ENCODE assay signal across 11 mouse cellular contexts in the genomic region with DNA sequence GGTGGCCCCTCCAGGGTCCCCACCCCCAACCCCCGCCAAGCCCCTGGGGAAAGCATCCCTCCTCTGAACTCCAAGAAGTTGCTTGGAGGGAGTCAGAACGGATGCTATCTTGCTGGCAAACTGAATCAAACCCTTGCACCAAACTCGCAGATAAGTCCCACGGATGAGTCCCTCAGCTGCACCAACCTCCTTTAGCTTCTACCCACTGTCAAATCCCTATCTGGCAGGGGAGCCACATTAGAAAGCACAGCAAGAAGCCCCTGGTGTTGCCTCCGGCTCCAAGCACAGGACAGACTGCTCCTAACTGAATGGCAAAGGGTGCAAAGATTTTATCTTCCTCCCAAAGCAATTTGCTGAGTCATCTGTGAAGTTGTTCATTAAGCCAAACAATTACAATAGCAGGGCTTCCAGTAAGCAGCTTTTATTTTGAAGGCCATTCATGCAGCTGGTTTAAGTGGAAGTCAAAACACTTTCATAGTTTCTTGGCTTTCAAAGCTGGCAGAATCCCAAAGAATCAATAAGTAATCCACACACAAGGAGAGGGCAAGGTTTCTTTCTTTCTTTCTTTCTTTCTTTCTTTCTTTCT. TPM values are rescaled to one million over a fixed set of nuclear protein-coding genes. Genes with fewer than 3 reads are reported as not detected.
DNase-seq lines count a peak whose midpoint lies in the region; ATAC-seq and TF ChIP-seq lines count a peak whose summit lies in the region.
"Had no signal": no experiment of that assay in that cellular context is flagged by ENCODE, and none has a peak within 500 bp of the region (broad histone marks: within the 10 kb centered on the region; RNA-seq: fewer than 3 reads in every experiment).

No protein-coding gene starts in this region.

- no peaks in the 10 kb centered on the region for H3K9me3 ChIP-seq in kidney, embryonic 16.5 days (ENCODE audit: low read length)
- H3K9me3 ChIP-seq in G1E (replicated peaks) = no peaks in the 10 kb centered on the region; the same call in 1 of the 2 replicates
- no peaks in the 10 kb centered on the region for H3K9me3 ChIP-seq in lung, embryonic 15.5 days
- no peaks in the 10 kb centered on the region for H3K9me3 ChIP-seq in forebrain, embryonic 15.5 days
- H3K9me3 ChIP-seq: hindbrain, embryonic 12.5 days; limb, embryonic 12.5 days had no signal

- no peak overlapping the region for H3K4me2 ChIP-seq in kidney, embryonic 16.5 days (replicated peaks; ENCODE audit: low read depth, low read length)
- H3K4me2 ChIP-seq in lung, embryonic 15.5 days = 0 out of 2 replicates have a peak overlapping the region, but pooled peaks have one; percentile 6
- no peak overlapping the region for H3K4me2 ChIP-seq in forebrain, embryonic 15.5 days (replicated peaks)

- DNase-seq in kidney, adult 18-20 months = peak; percentile 40
- DNase-seq in G1E (ENCODE audit: low spot score) = peak; percentile 10
- DNase-seq in thymus, postnatal 25 days = no peak
- DNase-seq: thymus, postnatal 4 days had no signal

- peaks cover 23% of the 10 kb centered on the region for H3K4me1 ChIP-seq in kidney, embryonic 16.5 days (ENCODE audit: insufficient read depth, low read length)
- H3K4me1 ChIP-seq in G1E (ENCODE audit: insufficient read depth, low read depth, low read length) = peaks cover 48% of the 10 kb centered on the region
- peaks cover 11% of the 10 kb centered on the region for H3K4me1 ChIP-seq in bone marrow macrophage, adult 2 months (ENCODE audit: control insufficient read depth, insufficient read depth, low read length)
- peaks cover 23% of the 10 kb centered on the region for H3K4me1 ChIP-seq in lung, embryonic 15.5 days
- H3K4me1 ChIP-seq in forebrain, embryonic 15.5 days = peaks cover 18% of the 10 kb centered on the region

- no peak; the same call in 1 of the 2 replicates for ATAC-seq in kidney, embryonic 16.5 days (ENCODE audit: low FRiP score, low TSS enrichment)
- ATAC-seq in G1E (ENCODE audit: extremely low read depth, insufficient number of reproducible peaks, low FRiP score, poor library complexity, severe bottlenecking) = peak; percentile 76
- peak; percentile 19; the same call in 1 of the 2 replicates for ATAC-seq in lung, embryonic 15.5 days (ENCODE audit: borderline replicate concordance, extremely low read depth, low FRiP score, low TSS enrichment)
- ATAC-seq in forebrain, embryonic 15.5 days (replicated peaks) = no peak

- no peak for TF ChIP-seq POLR2A in bone marrow macrophage, adult 2 months (IDR thresholded peaks at IDR 0.05; ENCODE audit: borderline replicate concordance, low read depth, low read length)

- H3K9ac ChIP-seq in kidney, embryonic 16.5 days (replicated peaks; ENCODE audit: low read length) = no peak overlapping the region
- no peak overlapping the region for H3K9ac ChIP-seq in lung, embryonic 15.5 days
- no peak overlapping the region for H3K9ac ChIP-seq in forebrain, embryonic 15.5 days (replicated peaks)
- H3K9ac ChIP-seq: limb, embryonic 12.5 days had no signal

- no peaks in the 10 kb centered on the region for H3K36me3 ChIP-seq in kidney, embryonic 16.5 days (ENCODE audit: insufficient read depth, low read length)
- H3K36me3 ChIP-seq in G1E (replicated peaks) = no peaks in the 10 kb centered on the region
- H3K36me3 ChIP-seq in lung, embryonic 15.5 days = no peaks in the 10 kb centered on the region
- H3K36me3 ChIP-seq in forebrain, embryonic 15.5 days = no peaks in the 10 kb centered on the region
- H3K36me3 ChIP-seq: hindbrain, embryonic 12.5 days; limb, embryonic 12.5 days had no signal

- TF ChIP-seq CTCF in G1E (IDR thresholded peaks at IDR 0.05; ENCODE audit: low read depth, low read length) = no peak
- no peak for TF ChIP-seq CTCF in bone marrow macrophage, adult 2 months (IDR thresholded peaks at IDR 0.05; ENCODE audit: low read depth, low read length)

- 63% methylated on average over 5 of the region's 5 CpGs for WGBS in kidney, embryonic 16.5 days
- WGBS in lung, embryonic 15.5 days = 44% methylated on average over 5 of the region's 5 CpGs
- WGBS in forebrain, embryonic 15.5 days = 29% methylated on average over 5 of the region's 5 CpGs

- H3K27ac ChIP-seq in kidney, embryonic 16.5 days (ENCODE audit: low read length) = no peak overlapping the region
- H3K27ac ChIP-seq in bone marrow macrophage, adult 2 months (ENCODE audit: insufficient read depth, low read depth, low read length) = peak overlapping the region; percentile 17; the same call in 1 of the 2 replicates
- H3K27ac ChIP-seq in lung, embryonic 15.5 days = no peak overlapping the region
- no peak overlapping the region for H3K27ac ChIP-seq in forebrain, embryonic 15.5 days (replicated peaks)
- H3K27ac ChIP-seq: hindbrain, embryonic 12.5 days; limb, embryonic 12.5 days had no signal

- H3K4me3 ChIP-seq in kidney, embryonic 16.5 days (ENCODE audit: low read length) = no peak overlapping the region
- H3K4me3 ChIP-seq in G1E (ENCODE audit: low read depth, low read length) = peak overlapping the region; percentile 23; the same call in 1 of the 2 replicates
- H3K4me3 ChIP-seq in bone marrow macrophage, adult 2 months (ENCODE audit: insufficient read depth, low read length) = no peak overlapping the region
- no peak overlapping the region for H3K4me3 ChIP-seq in lung, embryonic 15.5 days
- H3K4me3 ChIP-seq in forebrain, embryonic 15.5 days = no peak overlapping the region

- peaks cover 14% of the 10 kb centered on the region for H3K27me3 ChIP-seq in kidney, embryonic 16.5 days (ENCODE audit: insufficient read depth, low read length)
- no peaks in the 10 kb centered on the region for H3K27me3 ChIP-seq in G1E (ENCODE audit: insufficient read depth, low read length)
- peaks cover 12% of the 10 kb centered on the region for H3K27me3 ChIP-seq in lung, embryonic 15.5 days
- no peaks in the 10 kb centered on the region for H3K27me3 ChIP-seq in forebrain, embryonic 15.5 days

RNA-seq across cellular contexts. Expression of a gene that starts 1.0 kb away (rescaled TPM):
- 0.14 TPM in 1 of 2 replicates, not detected in the other for polyA plus RNA-seq in kidney, embryonic 16.5 days (2015; fragmentation: Nextera tagmentation; extraction: Ambion mirVana)
- not detected in 2 replicates for total RNA-seq in G1E (2014; fragmentation: Nextera tagmentation)
- total RNA-seq in G1E (2017) = not detected in 2 replicates
- polyA plus RNA-seq in G1E (2012) = not detected in 2 replicates
- polyA plus RNA-seq in bone marrow macrophage, adult 2 months (2012; ENCODE audit: insufficient read depth, insufficient read length, missing spikeins) = 0.35 TPM in 1 of 2 replicates, not detected in the other
- polyA plus RNA-seq in lung, embryonic 15.5 days (2015; fragmentation: Nextera tagmentation; extraction: Ambion mirVana) = 0.20 TPM in 1 of 2 replicates, not detected in the other
- 0.10 TPM in 1 of 2 replicates, not detected in the other for polyA plus RNA-seq in forebrain, embryonic 15.5 days (2015; fragmentation: Nextera tagmentation; extraction: Ambion mirVana)
- polyA plus RNA-seq: forebrain, embryonic 11.5 days; limb, embryonic 12.5 days had no signal

RNA-seq across cellular contexts. Expression of a gene that starts 10.2 kb away (rescaled TPM):
- 1.5 and 1.9 TPM in 2 replicates for polyA plus RNA-seq in kidney, embryonic 16.5 days (2015; fragmentation: Nextera tagmentation; extraction: Ambion mirVana)
- total RNA-seq in G1E (2014; fragmentation: Nextera tagmentation) (9.5 and 16.3 TPM in 2 replicates), G1E (2017) (1.2 and 1.4 TPM in 2 replicates)
- polyA plus RNA-seq in G1E (2012) = 0.31 and 0.51 TPM in 2 replicates
- polyA plus RNA-seq in bone marrow macrophage, adult 2 months (2012; ENCODE audit: insufficient read depth, insufficient read length, missing spikeins) = 0.86 and 1.3 TPM in 2 replicates
- polyA plus RNA-seq in lung, embryonic 15.5 days (2015; fragmentation: Nextera tagmentation; extraction: Ambion mirVana) = 5.0 and 7.8 TPM in 2 replicates
- 0.52 and 1.0 TPM in 2 replicates for polyA plus RNA-seq in forebrain, embryonic 15.5 days (2015; fragmentation: Nextera tagmentation; extraction: Ambion mirVana)

RNA-seq across cellular contexts. Expression of a gene that starts 14.1 kb away (rescaled TPM):
- polyA plus RNA-seq in kidney, embryonic 16.5 days (2015; fragmentation: Nextera tagmentation; extraction: Ambion mirVana) = 39.7 and 44.8 TPM in 2 replicates
- total RNA-seq in G1E (2014; fragmentation: Nextera tagmentation) (73.3 and 84.5 TPM in 2 replicates), G1E (2017) (31.9 and 45.6 TPM in 2 replicates)
- polyA plus RNA-seq in G1E (2012) = 2.9 and 6.8 TPM in 2 replicates
- polyA plus RNA-seq in bone marrow macrophage, adult 2 months (2012; ENCODE audit: insufficient read depth, insufficient read length, missing spikeins) = 349 and 380 TPM in 2 replicates
- polyA plus RNA-seq in lung, embryonic 15.5 days (2015; fragmentation: Nextera tagmentation; extraction: Ambion mirVana) = 61.8 and 66.5 TPM in 2 replicates
- polyA plus RNA-seq in forebrain, embryonic 15.5 days (2015; fragmentation: Nextera tagmentation; extraction: Ambion mirVana) = 28.0 and 30.4 TPM in 2 replicates

RNA-seq across cellular contexts. Expression of a gene that starts 27.8 kb away (rescaled TPM):
- polyA plus RNA-seq in kidney, embryonic 16.5 days (2015; fragmentation: Nextera tagmentation; extraction: Ambion mirVana) = not detected in 2 replicates
- not detected in 2 replicates for total RNA-seq in G1E (2014; fragmentation: Nextera tagmentation)
- total RNA-seq in G1E (2017) = 0.06 and 0.16 TPM in 2 replicates
- polyA plus RNA-seq in G1E (2012) = 0.25 and 0.54 TPM in 2 replicates
- not detected in 2 replicates for polyA plus RNA-seq in bone marrow macrophage, adult 2 months (2012; ENCODE audit: insufficient read depth, insufficient read length, missing spikeins)
- polyA plus RNA-seq in lung, embryonic 15.5 days (2015; fragmentation: Nextera tagmentation; extraction: Ambion mirVana) = 0.20 TPM in 1 of 2 replicates, not detected in the other
- polyA plus RNA-seq in forebrain, embryonic 15.5 days (2015; fragmentation: Nextera tagmentation; extraction: Ambion mirVana) = not detected in 2 replicates
- polyA plus RNA-seq: forebrain, embryonic 11.5 days; hindbrain, embryonic 12.5 days; limb, embryonic 12.5 days had no signal

RNA-seq across cellular contexts. Expression of a gene that starts 36.2 kb away (rescaled TPM):
- 0.61 TPM in 1 of 2 replicates, not detected in the other for polyA plus RNA-seq in kidney, embryonic 16.5 days (2015; fragmentation: Nextera tagmentation; extraction: Ambion mirVana)
- total RNA-seq in G1E (2014; fragmentation: Nextera tagmentation) (not detected in 2 replicates), G1E (2017) (0.06 and 0.11 TPM in 2 replicates)
- not detected in 2 replicates for polyA plus RNA-seq in G1E (2012)
- not detected in 2 replicates for polyA plus RNA-seq in bone marrow macrophage, adult 2 months (2012; ENCODE audit: insufficient read depth, insufficient read length, missing spikeins)
- 13.4 and 14.1 TPM in 2 replicates for polyA plus RNA-seq in lung, embryonic 15.5 days (2015; fragmentation: Nextera tagmentation; extraction: Ambion mirVana)
- polyA plus RNA-seq in forebrain, embryonic 15.5 days (2015; fragmentation: Nextera tagmentation; extraction: Ambion mirVana) = not detected in 2 replicates
- polyA plus RNA-seq: forebrain, embryonic 11.5 days; hindbrain, embryonic 12.5 days; limb, embryonic 12.5 days had no signal

Comparison
In these comparisons a context has a peak if more than half of its experiments do, and no peak if none do; other contexts are left out.
1. ATAC-seq: peak in G1E (single experiment) and lung, embryonic 15.5 days (single experiment); none in kidney, embryonic 16.5 days (single experiment) and forebrain, embryonic 15.5 days (single experiment).